Mouse (Mus musculus): ENCODE measurements at regions not wholly inside any gene's neighbourhood (a gene's known extent, or its start where the extent isn't known, plus 50 kb on each side); places are given as distances from the start of the nearest gene placed in this dataset.

DNA sequence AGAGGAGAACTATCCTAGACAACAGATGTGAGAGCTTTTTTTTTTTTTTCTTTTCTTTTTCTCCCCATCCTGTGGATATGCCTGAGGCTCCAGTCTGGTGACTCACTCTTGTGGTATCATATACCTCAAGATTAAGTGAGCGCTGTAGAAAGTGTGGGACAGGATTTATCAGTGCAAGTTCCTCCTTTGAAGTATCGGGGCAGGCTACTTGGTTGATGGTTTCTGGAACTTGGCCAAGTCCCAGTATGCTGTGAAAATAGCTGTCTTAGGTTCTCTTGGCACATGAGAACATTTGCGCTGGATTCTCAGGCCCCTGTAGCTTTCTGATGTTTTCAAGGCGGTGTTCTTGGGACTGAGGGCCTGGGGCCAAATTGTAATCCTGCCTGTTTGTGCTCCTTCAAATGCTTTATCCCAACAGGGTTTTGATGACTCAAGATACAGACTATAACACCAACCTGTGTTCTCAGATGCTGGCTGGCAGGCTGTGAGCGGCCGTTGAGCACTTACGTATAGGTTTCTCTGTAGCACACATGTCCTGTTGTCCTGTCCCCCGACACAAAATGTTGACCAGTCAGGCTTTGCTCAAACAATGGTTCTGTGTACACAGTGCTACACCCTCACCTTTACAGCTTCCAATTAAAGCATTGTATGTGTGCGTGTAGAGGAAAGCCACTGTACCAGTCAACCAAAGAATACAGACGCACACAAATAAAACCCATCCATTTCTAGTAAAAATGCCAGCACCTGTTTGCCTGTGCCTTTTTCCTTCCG, 226.4 kb downstream of the Gm10260 start:
- ATAC-seq (ENCODE audit: low read depth): no peak
- no peak overlapping the region for H3K27ac ChIP-seq (ENCODE audit: low read depth, low read length)

DNA sequence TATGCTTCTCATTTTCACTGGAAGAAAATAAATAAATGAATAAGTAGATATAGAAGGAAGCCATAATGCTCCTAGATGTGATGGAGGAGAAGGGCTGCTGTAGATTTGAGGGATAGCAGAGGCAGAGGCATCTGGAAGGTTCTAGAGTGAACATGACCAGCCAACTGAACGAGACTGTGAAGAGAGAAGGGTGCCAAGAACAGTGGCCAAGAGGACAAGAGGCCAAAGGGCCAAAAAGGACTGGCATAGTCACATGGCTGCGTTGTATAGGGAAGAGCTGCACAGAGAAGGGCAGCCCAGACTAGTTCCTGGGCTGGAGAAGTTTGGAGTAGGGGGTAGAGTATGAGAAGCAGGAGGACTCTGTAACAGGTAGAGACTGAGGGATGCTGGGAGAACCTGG, 229.3 kb downstream of the Gm10260 start:
- no peak overlapping the region for H3K4me3 ChIP-seq (ENCODE audit: low read depth, low read length)
- 0 out of 2 replicates have a peak overlapping the region, but pooled peaks have one; percentile 10 for H3K27ac ChIP-seq (ENCODE audit: low read depth, low read length)
- H3K4me2 ChIP-seq (ENCODE audit: low read depth, low read length): no peak overlapping the region
- no peak overlapping the region for H3K9ac ChIP-seq (replicated peaks; ENCODE audit: low read depth, low read length)
- 0 out of 2 replicates have a peak, but pooled peaks cover 3% of the 10 kb centered on the region for H3K4me1 ChIP-seq (ENCODE audit: control insufficient read depth, insufficient read depth, low read length)
- no peaks in the 10 kb centered on the region for H3K36me3 ChIP-seq (ENCODE audit: control insufficient read depth, insufficient read depth, low read length)
- no peaks in the 10 kb centered on the region for H3K27me3 ChIP-seq (ENCODE audit: control insufficient read depth, insufficient read depth, low read length)
- WGBS: 88% methylated on average over 2 of the region's 2 CpGs
- ATAC-seq (ENCODE audit: low read depth): no peak
- no peaks in the 10 kb centered on the region for H3K9me3 ChIP-seq (ENCODE audit: control insufficient read depth, low read length)

More for the DNA sequence above, 226.4 kb downstream of the Gm10260 start:
- 71% methylated on average over 11 of the region's 11 CpGs for WGBS
- H3K9ac ChIP-seq (replicated peaks; ENCODE audit: low read depth, low read length): no peak overlapping the region
- H3K4me2 ChIP-seq (ENCODE audit: low read depth, low read length): no peak overlapping the region
- H3K36me3 ChIP-seq (ENCODE audit: control insufficient read depth, insufficient read depth, low read length): no peaks in the 10 kb centered on the region
- H3K4me3 ChIP-seq (ENCODE audit: low read depth, low read length): no peak overlapping the region
- H3K4me1 ChIP-seq (ENCODE audit: control insufficient read depth, insufficient read depth, low read length): 0 out of 2 replicates have a peak, but pooled peaks cover 3% of the 10 kb centered on the region
- H3K27me3 ChIP-seq (ENCODE audit: control insufficient read depth, insufficient read depth, low read length): no peaks in the 10 kb centered on the region
- H3K9me3 ChIP-seq (ENCODE audit: control insufficient read depth, low read length): no peaks in the 10 kb centered on the region

DNA sequence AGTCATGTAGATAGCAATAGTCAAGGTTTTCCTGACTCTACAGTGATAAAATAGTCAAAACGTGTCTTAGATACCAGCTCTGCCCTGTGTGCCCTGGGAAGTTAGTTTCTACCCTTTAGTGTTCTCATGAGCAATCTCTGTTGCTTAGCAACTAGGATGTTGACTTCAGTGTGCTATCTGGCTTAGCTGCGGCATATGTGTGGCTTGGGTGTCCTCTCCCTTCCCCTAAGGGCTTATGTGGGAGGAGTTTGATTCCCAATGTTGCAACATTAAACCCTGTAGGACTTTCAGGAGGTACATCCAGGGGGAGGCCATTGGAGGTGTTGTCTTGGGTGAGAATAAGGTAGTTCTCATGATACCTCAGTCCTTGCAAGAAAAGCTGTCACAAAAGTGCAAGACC, 229.9 kb downstream of the Gm10260 start:
- no peaks in the 10 kb centered on the region for H3K27me3 ChIP-seq (ENCODE audit: control insufficient read depth, insufficient read depth, low read length)
- no peak overlapping the region for H3K4me3 ChIP-seq (ENCODE audit: low read depth, low read length)
- H3K4me1 ChIP-seq (ENCODE audit: control insufficient read depth, insufficient read depth, low read length): 0 out of 2 replicates have a peak, but pooled peaks cover 3% of the 10 kb centered on the region
- 0 out of 2 replicates have a peak, but pooled peaks have one; percentile 59 for ATAC-seq (ENCODE audit: low read depth)
- 0 out of 2 replicates have a peak overlapping the region, but pooled peaks have one; percentile 10 for H3K27ac ChIP-seq (ENCODE audit: low read depth, low read length)
- H3K36me3 ChIP-seq (ENCODE audit: control insufficient read depth, insufficient read depth, low read length): no peaks in the 10 kb centered on the region
- H3K4me2 ChIP-seq (ENCODE audit: low read depth, low read length): no peak overlapping the region
- 12% methylated on average over 2 of the region's 2 CpGs for WGBS
- H3K9me3 ChIP-seq (ENCODE audit: control insufficient read depth, low read length): no peaks in the 10 kb centered on the region
- no peak overlapping the region for H3K9ac ChIP-seq (replicated peaks; ENCODE audit: low read depth, low read length)

DNA sequence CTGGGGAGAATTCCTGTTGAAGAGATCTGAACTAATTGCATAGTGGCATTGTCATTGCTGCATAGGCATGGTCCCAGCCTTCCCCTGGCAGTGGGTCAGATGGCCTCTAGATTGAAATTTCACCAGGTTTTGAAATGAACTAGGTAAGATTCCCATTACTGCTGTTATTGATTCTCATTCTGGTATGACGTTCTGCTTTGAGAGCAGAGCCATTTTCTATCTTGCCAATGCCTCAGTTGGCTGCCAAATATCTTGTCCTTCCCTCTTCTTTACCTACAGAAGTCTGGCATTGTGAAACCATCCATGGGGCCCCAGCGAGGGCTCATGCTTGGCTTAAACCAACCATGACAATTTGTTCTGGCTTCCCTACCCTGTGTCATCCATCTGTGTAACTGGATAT, 232.5 kb downstream of the Gm10260 start:
- no peak overlapping the region for H3K27ac ChIP-seq (ENCODE audit: low read depth, low read length)
- ATAC-seq (ENCODE audit: low read depth): no peak
- WGBS: 92% methylated on average over 2 of the region's 2 CpGs
- no peaks in the 10 kb centered on the region for H3K9me3 ChIP-seq (ENCODE audit: control insufficient read depth, low read length)
- H3K9ac ChIP-seq (replicated peaks; ENCODE audit: low read depth, low read length): no peak overlapping the region
- H3K4me1 ChIP-seq (ENCODE audit: control insufficient read depth, insufficient read depth, low read length): peaks cover 11% of the 10 kb centered on the region
- H3K4me2 ChIP-seq (ENCODE audit: low read depth, low read length): no peak overlapping the region
- no peaks in the 10 kb centered on the region for H3K36me3 ChIP-seq (ENCODE audit: control insufficient read depth, insufficient read depth, low read length)
- H3K4me3 ChIP-seq (ENCODE audit: low read depth, low read length): no peak overlapping the region
- H3K27me3 ChIP-seq (ENCODE audit: control insufficient read depth, insufficient read depth, low read length): no peaks in the 10 kb centered on the region

DNA sequence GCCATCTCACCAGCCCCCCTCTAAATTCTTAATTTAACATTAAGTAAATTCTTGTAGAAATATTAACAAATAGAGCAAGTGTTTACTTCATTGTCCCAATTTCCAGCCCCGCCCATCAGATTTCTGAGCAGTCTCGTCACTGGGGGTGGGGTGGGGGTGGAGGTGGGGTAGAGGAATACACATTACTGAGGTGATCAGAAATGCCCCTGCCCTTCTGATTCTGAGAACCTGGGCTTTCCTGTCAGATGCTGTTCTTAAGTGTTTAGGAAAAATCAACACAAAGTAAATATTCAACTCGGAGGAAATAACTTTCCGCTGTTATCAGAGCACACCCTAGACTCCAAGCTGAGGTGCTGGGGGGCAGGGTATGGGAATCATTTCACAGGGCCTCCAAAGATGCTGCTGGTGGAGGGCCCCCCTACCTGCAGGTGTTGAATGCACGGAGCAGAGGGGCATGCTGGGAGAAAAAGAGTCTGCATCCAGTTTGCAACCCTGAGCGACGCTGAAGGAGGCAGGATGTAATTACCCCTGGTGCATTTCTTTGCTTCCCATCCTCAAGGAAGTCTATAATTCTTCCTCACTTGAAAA, 235.5 kb downstream of the Gm10260 start:
- no peak overlapping the region for H3K4me2 ChIP-seq (ENCODE audit: low read depth, low read length)
- ATAC-seq (ENCODE audit: low read depth): no peak
- no peaks in the 10 kb centered on the region for H3K36me3 ChIP-seq (ENCODE audit: control insufficient read depth, insufficient read depth, low read length)
- WGBS: 59% methylated on average over 7 of the region's 7 CpGs
- peaks cover 11% of the 10 kb centered on the region for H3K4me1 ChIP-seq (ENCODE audit: control insufficient read depth, insufficient read depth, low read length)
- no peak overlapping the region for H3K9ac ChIP-seq (replicated peaks; ENCODE audit: low read depth, low read length)
- no peaks in the 10 kb centered on the region for H3K9me3 ChIP-seq (ENCODE audit: control insufficient read depth, low read length)
- H3K4me3 ChIP-seq (ENCODE audit: low read depth, low read length): no peak overlapping the region
- H3K27me3 ChIP-seq (ENCODE audit: control insufficient read depth, insufficient read depth, low read length): no peaks in the 10 kb centered on the region
- H3K27ac ChIP-seq (ENCODE audit: low read depth, low read length): no peak overlapping the region

DNA sequence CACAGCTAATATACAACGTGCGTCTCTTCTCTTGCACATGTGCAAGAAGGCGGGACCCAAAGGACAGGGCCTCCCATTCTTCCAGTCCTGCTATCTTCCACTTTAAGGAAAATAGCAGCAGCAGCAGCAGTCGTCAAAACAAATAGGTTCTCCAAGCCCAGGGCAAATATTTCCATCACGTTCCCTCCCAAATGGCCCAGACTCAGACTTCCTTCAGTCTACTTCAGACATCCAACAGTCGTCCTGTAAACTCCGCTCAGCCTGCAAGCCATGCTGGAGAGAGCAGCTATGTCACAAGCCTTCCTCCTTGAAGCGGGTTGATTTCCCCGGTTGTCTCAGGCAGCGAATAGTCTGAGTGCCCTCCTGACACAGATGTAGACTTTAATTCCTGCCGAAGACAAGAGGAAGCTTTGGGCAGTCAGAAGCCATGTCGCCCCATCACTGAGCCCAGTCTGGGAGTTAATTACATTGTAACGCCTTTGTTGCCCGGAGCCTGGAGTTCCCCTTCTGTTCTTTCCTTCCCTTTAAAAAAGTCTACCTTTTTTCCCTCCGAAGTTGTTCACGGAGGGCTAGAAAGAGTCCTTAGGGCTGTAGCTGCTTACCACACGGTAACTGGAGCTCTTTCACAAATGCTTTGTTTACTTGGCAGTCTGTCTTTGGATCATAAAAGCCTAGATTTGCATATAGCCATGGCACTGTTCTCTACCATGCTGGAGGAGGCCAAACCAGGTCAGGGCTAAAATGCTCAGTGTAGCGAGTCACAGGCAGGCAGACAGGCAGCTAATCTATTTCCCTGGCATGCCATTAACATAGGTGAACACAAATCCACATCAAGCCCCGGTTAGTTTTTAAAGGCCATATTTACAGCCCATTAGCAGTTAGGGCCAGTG, 236.7 kb downstream of the Gm10260 start:
- WGBS: 15% methylated on average over 19 of the region's 19 CpGs
- Histone ChIP-seq H3K9me3 (ENCODE audit: control insufficient read depth, low read length) (no peaks in the 10 kb centered on the region), H3K4me3 (ENCODE audit: low read depth, low read length) (no peak overlapping the region), H3K27me3 (ENCODE audit: control insufficient read depth, insufficient read depth, low read length) (no peaks in the 10 kb centered on the region), H3K36me3 (ENCODE audit: control insufficient read depth, insufficient read depth, low read length) (no peaks in the 10 kb centered on the region), H3K9ac (replicated peaks; ENCODE audit: low read depth, low read length) (no peak overlapping the region), H3K4me2 (ENCODE audit: low read depth, low read length) (no peak overlapping the region), H3K27ac (ENCODE audit: low read depth, low read length) (peak overlapping the region; percentile 46), H3K4me1 (ENCODE audit: control insufficient read depth, insufficient read depth, low read length) (peaks cover 11% of the 10 kb centered on the region)
- peak; percentile 34; the same call in 1 of the 2 replicates for ATAC-seq (ENCODE audit: low read depth)

DNA sequence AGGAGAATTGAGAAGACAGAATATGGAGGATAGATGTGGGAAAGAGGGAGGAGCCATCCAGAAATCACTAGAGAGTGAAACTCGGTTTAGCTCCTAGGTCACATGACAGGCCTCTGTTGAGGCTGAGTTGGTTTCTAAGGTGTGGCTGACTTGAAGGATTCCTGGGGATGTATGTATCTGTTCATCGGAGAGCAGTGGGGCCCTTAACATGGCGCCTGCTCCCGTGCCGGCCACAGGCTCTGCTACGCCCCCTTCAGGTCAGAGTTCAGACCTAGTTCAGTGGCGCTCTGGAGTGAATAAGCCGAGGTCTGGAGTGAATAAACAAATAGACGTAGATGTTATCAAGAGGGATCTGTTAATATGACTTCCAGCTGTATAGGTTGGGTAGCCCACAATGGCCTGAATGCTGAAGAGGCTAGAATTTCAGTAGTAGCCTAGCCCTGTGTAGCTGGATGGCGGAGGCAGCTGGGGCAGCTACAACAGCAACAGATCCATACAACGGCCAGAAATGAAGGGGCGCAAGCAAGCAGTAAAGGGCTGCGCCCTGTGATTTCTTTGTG, 239.4 kb downstream of the Gm10260 start:
- Histone ChIP-seq H3K9me3 (ENCODE audit: control insufficient read depth, low read length) (no peaks in the 10 kb centered on the region), H3K4me3 (ENCODE audit: low read depth, low read length) (no peak overlapping the region), H3K4me2 (ENCODE audit: low read depth, low read length) (no peak overlapping the region), H3K9ac (replicated peaks; ENCODE audit: low read depth, low read length) (no peak overlapping the region), H3K27ac (ENCODE audit: low read depth, low read length) (no peak overlapping the region), H3K36me3 (ENCODE audit: control insufficient read depth, insufficient read depth, low read length) (no peaks in the 10 kb centered on the region), H3K27me3 (ENCODE audit: control insufficient read depth, insufficient read depth, low read length) (no peaks in the 10 kb centered on the region), H3K4me1 (ENCODE audit: control insufficient read depth, insufficient read depth, low read length) (peaks cover 11% of the 10 kb centered on the region)
- ATAC-seq (ENCODE audit: low read depth): no peak
- WGBS: 89% methylated on average over 13 of the region's 13 CpGs

DNA sequence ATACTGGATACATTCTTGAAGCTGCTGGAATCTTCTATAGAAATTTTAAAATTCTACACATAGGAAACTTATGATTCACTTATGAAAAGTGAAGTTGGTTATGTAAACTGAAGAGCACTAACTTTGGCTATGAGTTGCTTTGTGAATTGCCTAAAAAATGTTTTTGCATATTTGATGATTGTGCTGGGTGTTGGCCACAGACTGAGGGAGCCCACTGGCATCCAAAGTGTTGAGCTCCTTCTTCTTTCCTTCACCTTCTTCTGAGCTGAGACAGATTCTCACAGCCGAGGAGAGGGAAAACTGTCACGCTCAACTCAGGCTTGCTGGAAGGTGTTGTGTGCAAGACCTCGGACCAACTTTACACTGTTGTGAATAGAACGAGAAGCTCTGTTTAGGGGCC, 243.7 kb downstream of the Gm10260 start:
- no peak overlapping the region for H3K4me2 ChIP-seq (ENCODE audit: low read depth, low read length)
- no peak overlapping the region for H3K4me3 ChIP-seq (ENCODE audit: low read depth, low read length)
- WGBS: 93% methylated on average over 4 of the region's 4 CpGs
- no peak for ATAC-seq (ENCODE audit: low read depth)
- no peak overlapping the region for H3K27ac ChIP-seq (ENCODE audit: low read depth, low read length)
- no peaks in the 10 kb centered on the region for H3K36me3 ChIP-seq (ENCODE audit: control insufficient read depth, insufficient read depth, low read length)
- H3K9me3 ChIP-seq (ENCODE audit: control insufficient read depth, low read length): no peaks in the 10 kb centered on the region
- H3K4me1 ChIP-seq (ENCODE audit: control insufficient read depth, insufficient read depth, low read length): 0 out of 2 replicates have a peak, but pooled peaks cover 9% of the 10 kb centered on the region
- H3K27me3 ChIP-seq (ENCODE audit: control insufficient read depth, insufficient read depth, low read length): no peaks in the 10 kb centered on the region
- no peak overlapping the region for H3K9ac ChIP-seq (replicated peaks; ENCODE audit: low read depth, low read length)
